Mouse (Mus musculus) heart, postnatal 14 days (tissue): Measurements from ENCODE around the gene Gnao1. TPM values are rescaled to one million over a fixed set of nuclear protein-coding genes. Genes with fewer than 3 reads are reported as not detected.

ENCODE experiments used
- DNase-seq, 2 experiments: peaks; one replicate each; pipeline ENCODE4 v3.0.0; 2021 to 2022
- intact Hi-C: fragments of 180-260 bp; cut with DNase I; formaldehyde crosslinking; loops from one replicate; pipeline ENCODE4 v1.15.1; 2025
- total RNA-seq, 2 experiments: library from RNA; stranded (reverse); gene quantifications; 2 replicates each; pipeline ENCODE4 v1.2.3; 2021

Gnao1 gene
- total RNA-seq, 2 experiments from 2014 or later: 20.0 to 26.8 TPM

DNA sequence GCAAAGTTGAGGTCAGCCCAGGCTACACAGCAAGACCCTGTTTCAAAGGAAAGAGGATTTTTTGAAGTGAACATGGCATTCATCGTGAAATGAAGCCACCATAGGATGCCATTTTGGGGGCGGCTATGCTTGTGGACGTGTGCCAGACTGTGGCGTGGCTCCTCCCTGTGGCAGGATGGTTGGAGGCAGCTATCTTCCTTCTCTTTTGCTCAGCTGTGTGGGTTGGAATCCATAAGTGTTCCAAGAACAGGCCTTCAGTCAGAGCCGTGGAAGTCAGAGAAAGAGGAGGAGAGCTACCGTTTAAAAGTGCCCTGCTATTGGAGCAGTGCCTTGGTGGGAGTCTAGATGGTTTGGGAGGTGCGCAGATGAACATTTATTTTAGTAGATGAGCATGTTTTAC lies 74.5 kb downstream of the Gnao1 start:
- intact Hi-C loops: no loop called here
- DNase-seq: no peak

DNA sequence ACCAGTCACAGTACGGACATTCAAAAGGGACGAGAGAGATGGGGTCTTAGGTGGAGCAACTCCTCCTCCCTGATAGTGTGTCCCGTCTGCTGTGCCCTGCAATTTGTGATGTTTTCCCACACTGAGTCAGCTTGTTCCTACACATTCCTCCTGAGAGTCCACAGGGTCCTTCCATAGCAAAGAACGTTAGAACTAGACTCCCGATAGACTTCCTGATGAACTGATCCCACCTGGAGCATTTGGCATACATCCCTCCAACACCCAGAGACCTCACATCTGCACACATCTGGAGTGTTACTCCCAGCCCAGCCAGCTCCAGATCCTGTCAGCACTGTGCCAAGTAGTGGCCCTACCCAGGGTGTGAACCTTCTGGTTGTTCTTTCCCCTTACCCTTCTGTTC lies 76.4 kb downstream of the Gnao1 start:
- no peak for DNase-seq
- intact Hi-C loops: no loop called here

DNA sequence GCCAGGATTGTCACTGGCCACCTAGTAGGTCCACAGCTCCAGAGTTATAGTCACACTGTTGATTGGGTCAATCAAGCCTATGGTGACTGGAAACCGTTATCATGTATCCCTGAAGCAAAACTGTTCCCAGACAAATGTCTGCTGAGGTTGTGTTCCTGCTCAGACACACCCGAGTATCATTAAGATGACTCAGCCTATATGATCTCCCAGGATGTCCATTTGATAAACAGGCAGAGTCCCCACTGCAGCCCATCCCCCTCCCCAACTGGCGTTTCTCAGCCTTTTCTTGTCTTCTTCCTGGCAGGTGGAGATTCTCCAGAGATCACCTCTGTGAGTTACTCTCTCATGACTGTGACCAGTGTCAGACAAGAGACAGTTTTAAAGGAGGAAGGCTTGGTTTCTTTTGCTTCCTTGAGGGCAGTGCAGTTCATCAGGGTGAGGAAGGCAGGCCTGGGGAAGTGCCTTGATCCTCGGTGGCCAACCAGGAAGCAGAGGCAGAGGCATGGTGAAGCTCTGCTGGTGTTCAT lies 78.4 kb downstream of the Gnao1 start:
- intact Hi-C loops: no loop called here
- no peak for DNase-seq

DNA sequence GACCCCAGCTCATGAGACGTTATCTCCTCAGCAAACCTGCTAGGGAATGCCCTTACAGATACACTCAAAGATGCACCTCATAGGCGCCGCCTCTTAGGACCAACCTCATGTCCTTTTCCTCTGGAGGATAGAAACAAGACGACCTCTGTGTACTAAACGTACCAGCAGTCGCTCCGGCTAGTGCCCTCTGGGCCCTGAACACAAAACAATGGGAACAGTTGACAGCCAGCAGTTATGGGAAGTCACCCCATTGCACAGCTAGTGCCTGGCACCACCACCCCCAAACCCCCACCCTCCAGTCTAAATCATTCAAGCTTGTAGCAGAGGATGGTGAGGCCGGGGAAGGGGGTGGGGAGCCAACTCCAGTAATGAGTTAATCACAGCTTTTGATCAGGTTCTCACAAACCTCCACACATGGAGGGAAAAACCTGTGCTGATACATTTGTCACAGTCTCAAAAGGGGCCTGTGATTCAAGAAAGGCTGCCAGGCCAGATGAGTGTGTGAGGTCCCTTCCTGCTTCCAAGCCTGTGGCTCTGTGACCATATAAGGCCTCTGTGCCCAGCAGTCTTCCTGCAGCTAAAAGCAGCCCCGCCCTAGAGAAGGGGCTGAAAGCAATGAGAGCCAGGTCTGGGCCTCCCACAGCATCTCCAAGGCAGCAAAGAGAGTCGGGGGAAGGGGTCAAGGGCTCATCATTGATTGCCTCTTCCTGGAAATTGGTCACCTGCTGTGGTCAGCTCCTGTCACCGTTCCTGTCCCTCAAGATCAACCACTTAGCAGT lies 79.1 kb downstream of the Gnao1 start:
- DNase-seq: no peak

DNA sequence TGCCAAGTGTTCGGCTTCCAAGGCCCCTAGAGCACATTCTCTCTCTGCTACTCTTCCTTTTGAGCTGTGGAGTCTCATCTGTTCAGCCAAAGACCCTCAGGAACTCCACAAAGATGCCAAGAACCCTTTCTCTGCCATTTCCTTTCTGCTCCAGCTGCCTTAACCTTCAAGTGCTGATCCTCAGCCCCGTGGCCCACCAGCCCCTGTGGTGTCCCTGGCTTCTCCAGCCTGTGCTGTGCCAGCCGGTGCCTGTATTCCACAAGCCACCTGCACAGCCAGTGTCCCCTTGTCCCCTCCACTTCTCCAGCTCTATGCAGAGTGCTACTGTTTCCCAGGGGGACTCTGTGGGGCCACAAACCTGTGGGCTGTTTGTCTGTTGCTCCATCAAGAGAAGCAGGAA lies 83.8 kb downstream of the Gnao1 start:
- intact Hi-C loops: no loop called here
- DNase-seq: no peak

More for the DNA sequence above, 79.1 kb downstream of the Gnao1 start:
- intact Hi-C loops: no loop called here

DNA sequence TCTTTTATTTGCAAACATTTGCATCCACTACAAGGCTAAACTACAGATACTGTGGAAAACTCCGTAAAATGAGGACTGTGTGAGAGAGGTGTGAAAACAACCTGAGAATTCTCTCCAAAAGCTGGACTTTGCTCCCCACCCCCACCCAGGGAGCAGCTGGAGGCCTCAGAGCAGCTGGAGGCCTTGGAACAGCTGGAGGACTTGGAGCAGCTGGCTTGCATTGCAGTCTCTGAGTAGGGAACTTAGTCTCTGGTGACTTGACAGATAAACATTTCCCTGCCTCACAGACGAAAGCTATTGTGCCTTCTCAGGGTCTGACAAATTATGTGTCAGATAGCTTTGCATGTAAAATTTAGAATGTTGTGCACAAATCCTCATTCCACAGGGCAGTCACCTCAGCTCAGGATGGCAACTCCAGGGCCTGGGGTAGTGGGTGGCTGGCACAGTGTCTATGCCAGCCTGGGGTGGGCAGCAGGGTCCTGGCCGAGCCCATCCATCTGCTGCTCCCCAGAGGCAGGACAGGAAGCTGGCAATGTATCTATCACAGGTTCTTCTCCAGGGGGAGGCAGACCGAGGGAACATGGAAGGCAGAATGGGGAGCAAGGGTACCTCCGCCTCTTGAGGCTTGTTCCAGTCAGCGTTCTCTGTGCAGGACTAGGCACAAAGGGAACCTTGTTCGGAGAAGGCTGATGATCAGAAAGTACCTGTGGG lies 87.2 kb downstream of the Gnao1 start:
- peak in 1 of 2 experiments; percentile 48 for DNase-seq
- intact Hi-C loops: no loop called here

DNA sequence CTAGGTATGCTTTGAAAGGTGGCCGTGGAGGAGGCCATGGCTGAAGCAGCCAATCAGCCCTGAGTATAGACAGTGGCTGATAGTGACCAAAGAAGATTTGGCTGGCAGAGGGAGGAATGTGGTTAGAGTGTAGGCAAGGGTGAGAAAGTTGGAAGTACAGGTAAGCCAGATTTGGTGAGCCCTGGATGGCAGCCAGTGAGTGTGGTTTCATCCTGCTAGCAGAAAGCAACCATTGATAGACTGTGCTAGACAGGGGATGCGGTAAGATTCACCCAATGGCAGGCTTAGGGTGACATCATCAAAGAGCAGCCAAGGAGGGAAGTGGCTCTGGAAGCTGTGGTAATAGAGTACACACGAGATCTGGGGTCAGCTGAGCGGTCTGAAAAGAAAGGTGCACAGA lies 88.8 kb downstream of the Gnao1 start:
- DNase-seq: no peak
- intact Hi-C loops: no loop called here

DNA sequence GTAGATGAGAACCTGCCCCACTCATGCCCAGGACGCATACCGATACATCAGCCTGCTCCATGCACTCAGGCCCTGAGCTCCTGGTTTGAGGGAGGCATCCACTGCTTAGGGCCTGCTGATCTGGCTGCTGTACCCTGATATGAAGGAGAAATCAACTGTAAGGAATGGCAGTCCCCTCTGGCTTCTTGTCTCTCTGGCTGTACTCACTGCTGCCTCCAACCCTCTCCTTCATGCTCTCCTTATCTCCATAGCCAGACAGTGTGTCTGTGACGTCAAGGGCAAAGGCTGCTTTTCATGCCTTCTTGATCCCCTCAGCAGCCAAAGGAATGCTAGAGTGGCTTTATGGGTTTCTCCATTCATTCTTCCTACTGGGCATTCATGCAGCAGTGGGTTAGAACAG lies 92.3 kb downstream of the Gnao1 start:
- intact Hi-C loops: no loop called here
- no peak for DNase-seq

DNA sequence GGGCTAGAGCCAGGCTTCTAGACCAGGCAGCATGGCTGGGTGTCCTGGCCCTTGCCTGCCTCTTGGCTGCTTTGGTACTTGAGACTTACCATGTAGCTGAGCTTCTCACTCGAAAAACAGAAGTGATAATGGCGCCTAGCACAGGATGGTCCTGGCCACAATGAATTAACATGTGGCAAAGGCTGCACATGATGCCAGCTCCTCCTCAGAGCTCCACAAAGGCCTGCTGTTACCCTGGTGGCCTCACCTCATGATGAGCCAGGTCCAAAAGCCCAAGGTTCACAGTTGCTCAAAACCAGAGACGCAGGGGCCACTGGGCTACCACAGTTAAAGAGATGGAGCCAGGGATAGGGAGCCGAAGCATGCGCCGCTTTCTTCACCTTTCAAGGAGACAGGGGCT lies 97.2 kb downstream of the Gnao1 start:
- no peak for DNase-seq
- intact Hi-C loops: no loop called here

DNA sequence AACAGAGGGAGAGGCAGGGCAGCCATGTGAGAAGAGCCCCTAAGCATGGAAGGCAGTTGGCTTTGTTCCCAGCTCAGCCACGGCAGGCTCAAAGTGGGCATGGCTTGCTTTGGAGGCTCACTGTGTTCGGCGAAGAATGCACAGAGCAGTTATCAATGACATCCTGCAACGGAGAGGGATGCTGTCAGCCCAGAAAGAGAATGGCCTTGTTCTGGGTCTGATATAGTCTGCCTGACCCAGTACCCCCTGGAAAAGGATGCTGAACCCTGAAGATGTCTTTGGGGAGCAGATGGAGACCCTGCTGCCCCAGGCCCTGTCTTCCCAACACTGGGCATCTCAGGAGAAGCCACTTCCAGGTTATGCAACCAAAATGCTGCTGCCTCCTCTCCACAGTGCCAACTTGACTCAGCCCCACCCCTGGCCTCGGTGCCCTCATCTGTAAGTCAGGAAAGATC lies 98.2 kb downstream of the Gnao1 start:
- intact Hi-C loops: no loop called here

DNA sequence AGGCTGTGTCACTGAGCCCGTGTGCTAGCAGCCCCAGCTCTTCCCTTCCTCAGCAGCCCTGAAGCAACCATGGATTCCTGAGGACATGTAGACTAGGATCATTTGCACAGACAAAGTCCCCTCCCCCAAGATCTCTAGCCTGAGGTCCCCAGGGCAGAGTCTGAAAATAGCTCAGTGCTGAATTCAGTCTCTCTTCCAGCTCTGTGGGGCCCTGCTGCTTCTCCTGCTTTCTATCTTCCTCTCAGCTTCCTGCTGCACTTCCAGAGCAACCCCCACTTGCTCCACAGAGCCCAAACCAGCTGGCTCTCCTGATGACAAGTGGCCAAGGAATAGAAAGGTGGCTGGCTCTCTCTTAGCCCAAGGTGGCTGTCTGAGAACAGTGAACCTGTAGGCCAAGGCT lies 98.8 kb downstream of the Gnao1 start:
- intact Hi-C loops: no loop called here
- DNase-seq: peak in 1 of 2 experiments; percentile 49

More for the DNA sequence above, 98.2 kb downstream of the Gnao1 start:
- no peak for DNase-seq

DNA sequence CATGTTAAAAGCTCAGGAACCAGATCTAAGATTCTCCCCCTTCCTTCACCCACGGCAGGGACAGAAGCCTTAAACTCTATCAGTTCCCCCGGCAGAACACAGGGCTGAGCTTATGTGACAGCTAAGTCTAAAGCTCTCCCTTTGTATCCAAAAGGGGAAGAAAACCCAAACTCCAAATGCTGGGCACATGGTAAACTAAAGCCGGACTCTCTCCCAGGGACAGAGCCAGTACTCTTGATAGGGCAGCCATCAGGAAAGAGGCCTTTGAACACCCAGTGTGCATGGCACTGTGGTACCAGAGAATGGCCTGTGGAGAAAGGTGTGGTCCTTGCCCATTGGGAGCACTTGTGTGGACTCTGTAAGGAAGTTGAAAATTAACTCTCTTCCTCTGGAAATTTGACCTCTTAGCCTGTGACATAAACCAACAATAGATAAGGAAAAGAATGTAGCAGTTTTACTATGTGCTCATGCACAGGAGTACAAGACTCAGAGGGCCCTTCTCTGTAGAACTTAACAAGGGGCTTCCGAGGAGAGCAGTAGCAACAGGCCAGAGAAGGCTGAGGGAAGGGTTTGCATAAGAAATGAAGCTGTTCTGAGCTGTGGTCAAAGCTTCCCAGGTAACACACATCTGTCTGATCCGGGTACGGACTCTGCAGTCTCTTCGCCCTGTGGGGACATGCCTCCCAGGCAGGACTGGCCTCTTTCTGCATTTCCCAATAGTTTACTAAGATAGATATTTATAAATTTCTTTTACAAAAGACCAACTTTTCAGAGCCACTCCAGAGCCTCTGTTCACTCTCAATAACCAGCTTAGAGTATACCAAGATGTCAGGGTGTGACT lies 102.2 kb downstream of the Gnao1 start:
- intact Hi-C loops: no loop called here
- no peak for DNase-seq

DNA sequence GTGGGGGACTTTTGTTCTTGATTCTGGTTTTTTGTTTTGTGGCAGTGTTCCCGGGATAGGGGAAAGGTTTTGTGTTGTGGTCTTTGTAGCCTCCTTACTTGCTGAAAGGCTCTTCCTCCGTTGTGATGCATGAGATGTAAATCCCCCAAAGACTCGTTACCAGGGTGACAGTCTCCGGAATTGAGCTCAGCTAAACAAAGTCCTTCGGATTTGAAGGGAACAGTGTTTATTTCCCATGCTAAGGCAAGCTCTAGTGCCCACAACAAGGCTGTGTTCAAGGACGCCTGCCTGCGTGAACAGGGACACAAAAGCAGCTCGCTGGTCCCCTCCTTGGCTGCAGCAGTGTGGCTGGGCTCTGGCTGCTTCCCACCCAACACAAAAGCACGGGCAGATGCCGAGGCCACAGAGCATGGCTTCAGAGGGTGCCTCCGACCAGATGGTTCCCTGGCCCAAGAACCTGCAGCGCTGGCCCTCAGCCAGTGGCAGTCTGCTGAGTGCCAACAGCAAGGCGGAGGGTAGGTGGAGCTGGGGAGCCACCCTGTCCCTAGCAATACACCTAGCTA lies 108.2 kb downstream of the Gnao1 start:
- peak; percentile 52 to 68 for DNase-seq
- intact Hi-C loops: no loop called here

DNA sequence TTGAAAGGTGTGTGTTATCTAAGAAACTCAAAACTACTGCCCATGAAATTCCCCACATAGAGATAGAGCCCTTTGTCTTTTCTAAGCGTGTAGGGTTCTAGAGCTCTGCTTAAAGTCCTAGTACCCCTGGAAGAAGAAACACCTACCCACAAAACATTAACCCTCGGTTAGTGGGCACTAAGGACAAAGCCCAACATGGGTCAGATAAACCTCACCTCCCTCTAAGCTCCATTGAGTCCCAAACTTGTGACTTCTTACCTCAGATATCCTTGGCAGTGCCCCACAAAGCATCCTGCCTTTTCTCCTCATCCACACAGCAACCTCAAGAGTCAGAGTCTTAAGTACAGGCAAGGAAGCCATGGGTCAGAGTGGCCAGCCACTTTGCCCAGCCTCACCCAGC lies 108.8 kb downstream of the Gnao1 start:
- intact Hi-C loops: no loop called here
- DNase-seq: no peak

DNA sequence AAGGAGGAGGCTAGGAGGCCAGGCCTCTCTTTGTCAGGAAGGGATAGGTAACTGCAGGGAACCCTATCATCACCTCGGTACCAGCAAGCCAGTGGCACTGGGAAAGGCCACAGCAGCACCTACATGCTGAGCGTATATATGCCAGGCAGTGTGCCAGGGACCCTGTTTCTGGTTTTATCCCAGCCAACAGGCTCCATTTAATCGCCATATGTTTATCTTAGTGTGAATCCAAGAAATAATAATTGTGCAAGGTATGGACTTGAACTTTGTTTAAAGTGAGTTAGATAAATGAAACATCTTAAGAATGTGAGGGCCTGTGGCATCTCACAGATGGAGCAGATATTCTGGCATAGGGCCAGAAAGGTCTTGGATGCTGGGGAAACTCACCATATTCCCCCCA lies 109.7 kb downstream of the Gnao1 start:
- intact Hi-C loops: no loop called here
- DNase-seq: no peak

DNA sequence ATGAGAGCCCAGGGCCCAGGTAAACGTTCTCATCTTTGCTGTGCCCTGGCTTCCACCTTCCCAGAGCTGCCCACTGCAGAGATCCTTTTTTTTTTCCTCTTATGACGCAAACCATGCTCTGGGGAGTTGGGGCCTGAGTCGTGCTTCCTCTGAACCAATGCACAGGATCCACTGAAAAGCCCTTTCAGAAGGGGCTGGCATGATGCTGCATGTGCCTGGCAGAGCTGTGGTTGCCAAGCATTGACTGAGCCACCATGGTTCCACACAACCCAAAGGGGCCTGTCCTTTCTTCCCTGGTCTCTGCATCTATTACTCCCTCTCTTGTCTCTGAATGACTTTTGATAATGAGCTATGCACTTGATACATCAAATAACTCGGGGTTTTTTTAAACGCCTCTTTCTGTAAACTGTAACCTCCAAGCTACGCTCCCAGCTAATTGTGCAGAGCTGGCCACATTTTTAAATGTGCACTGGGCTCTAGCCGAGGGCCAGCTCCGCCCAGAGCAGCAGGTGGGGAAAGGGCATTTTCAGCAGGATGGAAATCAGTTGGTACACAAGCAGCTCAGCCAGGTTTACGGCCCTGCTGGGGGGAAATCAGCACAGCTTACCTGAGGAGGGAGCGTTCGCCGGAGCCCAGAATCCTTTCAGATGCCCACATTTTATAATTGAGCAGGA lies 110.3 kb downstream of the Gnao1 start:
- DNase-seq: no peak
- intact Hi-C loops: no loop called here

DNA sequence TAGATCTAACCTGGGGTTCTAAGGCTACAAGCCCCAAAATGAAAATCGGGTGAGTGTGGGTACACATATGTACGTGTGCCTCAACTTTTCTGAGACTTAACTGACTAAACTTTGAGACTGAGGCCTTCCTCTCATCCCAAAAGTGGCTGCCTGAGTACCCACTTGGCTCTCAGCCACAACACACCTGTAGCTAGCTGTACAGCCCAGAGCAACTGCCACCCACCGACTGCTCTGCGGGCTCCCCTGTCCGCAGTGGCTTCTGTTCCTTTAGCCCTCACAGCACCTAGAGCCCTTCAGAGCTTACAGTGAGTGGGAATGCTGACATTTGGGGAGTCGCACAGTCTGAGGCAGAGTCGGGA lies 110.8 kb downstream of the Gnao1 start:
- DNase-seq: no peak
- intact Hi-C loops: no loop called here

DNA sequence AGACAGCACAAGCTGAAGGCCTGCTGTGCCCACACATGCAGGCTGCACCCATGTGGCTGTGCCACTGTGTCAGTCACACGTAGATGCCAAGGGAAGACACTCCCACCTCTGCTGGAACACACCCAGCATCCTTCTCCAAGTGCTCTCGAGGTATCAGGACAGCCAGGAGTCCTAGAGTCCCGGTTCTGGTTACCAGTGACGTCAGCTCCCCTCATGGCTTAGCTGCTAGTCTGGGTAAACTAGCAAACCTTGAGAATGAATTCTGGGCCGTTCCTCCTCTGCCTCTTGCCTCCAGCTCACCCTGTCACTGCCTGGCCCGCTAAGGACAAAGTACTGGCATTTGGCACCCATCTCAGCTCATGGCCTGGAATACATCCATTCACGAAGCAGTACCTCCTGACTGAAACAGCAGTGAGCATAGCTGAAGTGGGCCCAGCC lies 114.2 kb downstream of the Gnao1 start:
- intact Hi-C loops: no loop called here
- DNase-seq: no peak

DNA sequence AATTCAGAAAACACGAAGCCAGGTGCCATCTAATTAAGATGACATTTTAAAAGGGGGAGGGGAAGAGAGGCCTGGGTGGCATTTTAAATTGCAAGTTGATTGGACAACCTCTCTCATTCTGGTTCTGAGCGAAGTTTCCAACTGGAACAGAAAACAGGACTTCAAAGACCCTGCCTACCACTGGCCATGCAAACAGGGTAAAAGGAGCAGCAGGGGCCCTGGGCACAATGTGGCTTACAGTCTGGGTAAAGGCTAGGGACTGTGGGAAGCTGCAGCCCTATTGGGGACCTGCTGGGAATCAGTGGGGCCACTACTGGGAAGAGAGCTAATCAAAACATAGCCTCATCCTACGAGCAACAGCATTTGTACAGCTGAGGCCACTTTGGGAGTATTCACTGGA lies 115.7 kb downstream of the Gnao1 start:
- DNase-seq: no peak
- intact Hi-C loops: no loop called here

DNA sequence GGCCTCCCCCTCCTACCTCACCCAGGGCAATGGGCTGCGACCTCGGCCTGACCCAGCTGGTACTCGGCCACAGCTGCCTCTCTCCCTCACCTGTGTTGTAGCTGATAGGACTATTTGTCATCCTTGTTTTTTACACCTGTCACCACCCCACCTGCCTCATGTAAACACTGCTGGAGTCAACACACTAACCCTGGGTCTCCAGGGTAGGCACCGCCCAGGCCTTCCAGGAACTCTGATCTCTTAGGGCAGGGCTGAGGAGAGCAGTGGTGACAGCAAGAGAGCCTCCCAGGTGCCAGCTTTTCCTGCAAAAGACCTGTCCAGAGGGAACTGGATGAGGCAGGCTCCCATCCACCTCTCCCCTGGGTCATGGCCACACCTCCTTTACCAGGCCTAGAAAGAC lies 119.5 kb downstream of the Gnao1 start:
- intact Hi-C loops: no loop called here
- no peak for DNase-seq
